Mouse (Mus musculus): ENCODE measurements at regions not wholly inside any gene's neighbourhood (a gene's known extent, or its start where the extent isn't known, plus 50 kb on each side); places are given as distances from the start of the nearest gene placed in this dataset.

DNA sequence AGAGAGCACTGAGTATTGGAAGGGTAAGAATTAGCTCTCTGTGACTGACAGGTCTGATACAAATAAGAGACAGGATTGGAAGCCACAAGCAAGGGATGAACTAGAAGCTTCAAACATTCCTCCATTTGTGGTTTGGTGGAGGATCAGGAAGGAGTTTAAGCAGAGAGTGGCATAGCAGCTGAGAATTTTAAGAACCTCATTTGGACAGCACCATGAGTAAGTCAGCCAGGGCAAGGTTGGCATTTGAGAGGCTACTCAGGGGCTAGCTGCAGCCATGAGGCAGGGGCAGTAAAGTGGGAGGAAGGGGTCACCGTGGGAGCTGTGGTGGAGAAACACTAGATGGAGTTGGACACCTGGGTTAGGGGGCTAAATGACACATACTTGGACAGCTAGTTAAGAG is 56.2 kb upstream of the Kif2a start:
- TF ChIP-seq CTCF (IDR thresholded peaks at IDR 0.05; ENCODE audit: borderline replicate concordance, extremely low read depth, insufficient read depth, insufficient read length) (no peak), POLR2A (IDR thresholded peaks at IDR 0.05; ENCODE audit: borderline replicate concordance, extremely low read depth, insufficient read depth, insufficient read length, poor library complexity, severe bottlenecking) (no peak)

All from brain, embryonic 14.5 days (tissue).